Comparison of ENCODE assay signal across 8 mouse cellular contexts in the genomic region with DNA sequence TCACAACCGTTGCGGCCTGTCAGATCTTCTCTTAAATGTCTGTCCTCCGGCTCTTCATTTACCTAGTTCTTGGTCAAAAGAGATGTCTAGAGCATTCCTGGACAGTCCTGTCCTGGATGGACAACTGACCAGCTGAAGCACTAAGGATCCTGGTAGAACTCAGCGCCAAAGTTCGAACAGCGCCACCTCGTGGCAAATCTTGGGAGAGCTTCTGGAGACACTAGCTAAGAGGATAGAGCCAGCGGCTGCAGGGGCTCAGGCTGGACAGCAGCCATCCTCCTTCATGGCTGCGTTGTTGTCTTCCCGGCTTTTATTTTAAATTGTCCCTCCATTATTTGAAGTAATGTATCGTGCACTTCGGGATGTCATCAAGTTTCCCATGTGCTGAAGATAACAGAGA. TPM values are rescaled to one million over a fixed set of nuclear protein-coding genes. Genes with fewer than 3 reads are reported as not detected.
DNase-seq lines count a peak whose midpoint lies in the region; ATAC-seq lines count a peak whose summit lies in the region.
"Had no signal": no experiment of that assay in that cellular context is flagged by ENCODE, and none has a peak within 500 bp of the region (broad histone marks: within the 10 kb centered on the region; RNA-seq: fewer than 3 reads in every experiment).

No protein-coding gene starts in this region.

- H3K4me3 ChIP-seq in lung, embryonic 16.5 days (ENCODE audit: low read length) = no peak overlapping the region

- 11% methylated on average over 12 of the region's 12 CpGs for WGBS in lung, embryonic 16.5 days

- peak; percentile 85 to 88 for DNase-seq in B cell, adult 2 months
- DNase-seq in CD8-positive naive resting alpha-beta T cell, adult 2 months (ENCODE audit: low read depth in 2 of 2, low spot score in 2 of 2) = peak; percentile 73 to 74
- DNase-seq in c-Kit-positive CD71-negative TER-119-negative erythroid progenitor cells, embryonic 14.5 days (ENCODE audit: low read depth) = peak; percentile 76
- peak; percentile 83 for DNase-seq in forelimb bud, embryonic 11.5 days (ENCODE audit: low read depth, low spot score)
- peak; percentile 77 to 90 for DNase-seq in kidney, postnatal 25 days
- peak; percentile 78 to 87 for DNase-seq in right cerebral cortex, postnatal 10 days (ENCODE audit: low spot score in 2 of 2)

- ATAC-seq in lung, embryonic 16.5 days (ENCODE audit: low read depth) = peak; percentile 51; the same call in 1 of the 2 replicates

- H3K27me3 ChIP-seq in lung, embryonic 16.5 days (ENCODE audit: control insufficient read depth, insufficient read depth, low read depth, low read length) = peaks cover 94% of the 10 kb centered on the region

- no peaks in the 10 kb centered on the region for H3K4me1 ChIP-seq in lung, embryonic 16.5 days (replicated peaks; ENCODE audit: control insufficient read depth, insufficient read depth, low read length)

- H3K9me3 ChIP-seq in lung, embryonic 16.5 days (ENCODE audit: control insufficient read depth, low read length) = no peaks in the 10 kb centered on the region

- H3K9ac ChIP-seq in lung, embryonic 16.5 days (ENCODE audit: low read length) = no peak overlapping the region

- no peak overlapping the region for H3K27ac ChIP-seq in lung, embryonic 16.5 days (ENCODE audit: low read length)

- H3K4me2 ChIP-seq in lung, embryonic 16.5 days (ENCODE audit: low read depth, low read length) = no peak overlapping the region

- no peaks in the 10 kb centered on the region for H3K36me3 ChIP-seq in lung, embryonic 16.5 days (ENCODE audit: control insufficient read depth, insufficient read depth, low read length)

RNA-seq across cellular contexts. Expression of a gene that starts 9.7 kb away (rescaled TPM):
- polyA plus RNA-seq in lung, embryonic 16.5 days (2015; fragmentation: Nextera tagmentation; extraction: Ambion mirVana) = not detected in 2 replicates
- polyA plus RNA-seq: large intestine, adult 2 months had no signal

RNA-seq across cellular contexts. Expression of a gene that starts 9.9 kb away (rescaled TPM):
- not detected in 2 replicates for polyA plus RNA-seq in lung, embryonic 16.5 days (2015; fragmentation: Nextera tagmentation; extraction: Ambion mirVana)

RNA-seq across cellular contexts. Expression of a gene that starts 21.4 kb away (rescaled TPM):
- polyA plus RNA-seq in lung, embryonic 16.5 days (2015; fragmentation: Nextera tagmentation; extraction: Ambion mirVana) = 0.13 and 0.23 TPM in 2 replicates

RNA-seq across cellular contexts. Expression of a gene that starts 31.9 kb away (rescaled TPM):
- 106 TPM in 2 replicates for polyA plus RNA-seq in lung, embryonic 16.5 days (2015; fragmentation: Nextera tagmentation; extraction: Ambion mirVana)

RNA-seq across cellular contexts. Expression of a gene that starts 36.4 kb away (rescaled TPM):
- 40.2 and 40.6 TPM in 2 replicates for polyA plus RNA-seq in lung, embryonic 16.5 days (2015; fragmentation: Nextera tagmentation; extraction: Ambion mirVana)
